Mouse (Mus musculus) olfactory bulb, adult 2 months (tissue): ENCODE results near the gene Slc2a4. TPM values are rescaled to one million over a fixed set of nuclear protein-coding genes. Genes with fewer than 3 reads are reported as not detected.
"Not testable (repeated sequence)": the region's sequence is repeated elsewhere in the genome, so short reads cannot be mapped to it uniquely, and the experiment has no call there.

Experiments
- H3K27ac ChIP-seq: fragments of 200-500 bp; 2 replicates; pipeline ENCODE4 v1.5.1; 2012; ENCODE audit warnings: low read depth, low read length; ENCODE audit not compliant: insufficient read depth
- H3K4me1 ChIP-seq: fragments of 200-500 bp; 2 replicates; pipeline ENCODE4 v1.6.1; 2012; ENCODE audit warnings: low read length; ENCODE audit not compliant: control insufficient read depth, insufficient read depth
- H3K4me3 ChIP-seq: fragments of 200-500 bp; 2 replicates; pipeline ENCODE4 v1.5.1; 2012; ENCODE audit warnings: mild to moderate bottlenecking, low read depth, low read length, moderate library complexity; ENCODE audit not compliant: insufficient read depth
- CTCF ChIP-seq: fragments of 200-500 bp; IDR thresholded peaks from 2 replicates; pipeline ENCODE4 v1.5.1; 2012; ENCODE audit warnings: low read depth, mild to moderate bottlenecking, low read length, moderate library complexity; ENCODE audit not compliant: insufficient read depth
- POLR2A ChIP-seq: fragments of 200-500 bp; IDR thresholded peaks from 2 replicates; pipeline ENCODE4 v1.6.1; 2012; ENCODE audit warnings: mild to moderate bottlenecking, low read depth, low read length, moderate library complexity; ENCODE audit not compliant: insufficient read depth
- WGBS: fragments of 180-500 bp; shearing (Covaris S2); methylation state at CpG from one replicate; pipeline ENCODE4 v1.1.7; 2018; 5-methylcytosine and 5-hydroxymethylcytosine counted together
- polyA plus RNA-seq: library from polyadenylated mRNA; stranded (reverse); fragments of >200 nt; gene quantifications from 2 replicates; pipeline ENCODE4 v1.2.4, GENCODE M21; 2012; ENCODE audit warnings: low replicate concordance; ENCODE audit not compliant: missing spikeins, insufficient read depth, insufficient read length

Gene Slc2a4
- polyA plus RNA-seq, 1 experiment = not detected

DNA sequence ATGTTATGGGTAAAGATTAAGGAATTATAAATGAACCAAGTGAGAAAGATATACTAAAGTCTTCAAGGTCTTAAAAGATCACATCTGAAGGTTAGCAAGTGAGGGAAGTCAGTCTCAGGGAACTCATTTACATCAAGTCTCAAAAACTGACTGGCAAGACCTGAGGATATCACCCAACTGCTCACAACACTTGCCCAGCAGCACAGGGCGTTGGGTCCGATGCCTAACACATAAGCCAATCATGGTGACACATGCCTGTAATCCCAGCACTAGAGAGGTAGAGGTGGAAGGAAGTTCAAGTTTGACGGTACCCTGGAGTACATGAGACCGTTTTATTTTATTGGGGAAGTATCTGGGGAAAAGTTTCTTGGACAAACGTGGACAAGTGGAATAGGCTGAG lies 29.9 kb downstream of the Slc2a4 start:
- WGBS = 78% methylated on average over 5 of the region's 5 CpGs
- TF ChIP-seq POLR2A (no peak), CTCF (no peak)

DNA sequence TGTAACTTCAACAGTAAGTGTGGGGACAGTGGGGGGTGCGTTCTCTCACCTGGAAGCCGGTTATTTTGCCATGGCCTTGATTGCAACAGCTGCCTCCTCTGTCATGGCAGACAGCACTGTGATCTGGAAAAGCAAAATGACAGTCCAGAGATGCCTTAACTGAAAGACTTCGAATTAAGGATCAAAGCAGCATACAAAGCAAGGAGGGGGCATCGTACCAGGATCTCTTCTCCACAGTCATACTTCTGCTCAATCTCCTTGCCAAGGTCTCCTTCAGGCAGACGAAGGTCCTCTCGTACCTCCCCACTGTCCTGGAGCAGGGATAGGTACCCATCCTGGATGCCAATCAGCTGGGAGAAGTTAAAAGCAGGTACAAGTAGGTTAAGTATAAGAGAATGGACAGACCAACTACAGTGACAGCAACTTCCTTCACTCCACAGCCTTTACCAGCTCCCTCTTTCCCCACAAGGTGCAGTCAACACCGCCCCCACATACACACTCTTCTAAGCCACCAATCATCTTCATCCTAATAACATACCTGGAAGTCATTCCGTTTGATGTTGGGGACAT lies 30.5 kb downstream of the Slc2a4 start:
- TF ChIP-seq CTCF = no peak
- no peak for TF ChIP-seq POLR2A

More for the DNA sequence above, 29.9 kb downstream of the Slc2a4 start:
- Histone ChIP-seq H3K4me3 (no peak overlapping the region), H3K4me1 (peaks cover 27% of the 10 kb centered on the region), H3K27ac (no peak overlapping the region)

DNA sequence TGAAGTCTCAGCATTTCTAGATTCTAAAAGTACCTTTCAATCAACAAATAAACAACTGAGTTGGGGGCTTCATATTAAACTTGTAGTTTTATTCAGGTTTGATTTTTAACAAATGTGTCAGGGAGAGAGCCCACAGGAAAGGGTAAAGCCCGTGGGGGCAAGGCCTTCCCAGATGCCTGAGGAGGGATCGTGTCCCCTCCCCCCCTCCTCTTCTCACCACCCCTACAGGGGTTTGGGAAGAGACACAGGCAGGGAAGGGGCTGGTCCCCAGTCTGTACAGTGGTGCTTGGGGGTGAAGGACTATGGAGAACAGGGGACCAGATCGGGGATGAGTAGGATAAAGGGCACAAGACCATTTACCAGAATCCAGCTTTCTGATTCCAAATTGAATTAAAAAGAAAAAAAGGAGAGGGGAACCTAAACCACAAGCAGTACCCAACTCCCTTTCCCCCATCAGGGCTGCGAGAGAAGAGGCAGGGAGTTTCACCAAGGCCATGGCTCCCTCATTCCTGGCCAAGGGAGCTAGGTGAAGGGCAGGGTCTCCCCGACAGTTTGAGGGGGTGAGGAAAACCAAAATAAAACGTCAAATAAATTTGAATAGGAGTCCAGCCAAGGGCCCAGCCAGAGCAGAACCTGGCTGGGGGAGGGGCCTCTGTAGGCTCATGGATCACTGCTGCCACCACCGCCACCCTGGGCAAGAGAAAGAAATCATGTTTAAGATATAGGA lies 31.2 kb downstream of the Slc2a4 start:
- peaks cover 28% of the 10 kb centered on the region for H3K4me1 ChIP-seq
- WGBS = 56% methylated on average over 7 of the region's 7 CpGs
- H3K27ac ChIP-seq, H3K4me3 ChIP-seq: not testable (repeated sequence)

More for the DNA sequence above, 30.5 kb downstream of the Slc2a4 start:
- Histone ChIP-seq H3K27ac (no peak overlapping the region), H3K4me1 (peaks cover 28% of the 10 kb centered on the region), H3K4me3 (no peak overlapping the region)
- 92% methylated on average over 8 of the region's 8 CpGs for WGBS

DNA sequence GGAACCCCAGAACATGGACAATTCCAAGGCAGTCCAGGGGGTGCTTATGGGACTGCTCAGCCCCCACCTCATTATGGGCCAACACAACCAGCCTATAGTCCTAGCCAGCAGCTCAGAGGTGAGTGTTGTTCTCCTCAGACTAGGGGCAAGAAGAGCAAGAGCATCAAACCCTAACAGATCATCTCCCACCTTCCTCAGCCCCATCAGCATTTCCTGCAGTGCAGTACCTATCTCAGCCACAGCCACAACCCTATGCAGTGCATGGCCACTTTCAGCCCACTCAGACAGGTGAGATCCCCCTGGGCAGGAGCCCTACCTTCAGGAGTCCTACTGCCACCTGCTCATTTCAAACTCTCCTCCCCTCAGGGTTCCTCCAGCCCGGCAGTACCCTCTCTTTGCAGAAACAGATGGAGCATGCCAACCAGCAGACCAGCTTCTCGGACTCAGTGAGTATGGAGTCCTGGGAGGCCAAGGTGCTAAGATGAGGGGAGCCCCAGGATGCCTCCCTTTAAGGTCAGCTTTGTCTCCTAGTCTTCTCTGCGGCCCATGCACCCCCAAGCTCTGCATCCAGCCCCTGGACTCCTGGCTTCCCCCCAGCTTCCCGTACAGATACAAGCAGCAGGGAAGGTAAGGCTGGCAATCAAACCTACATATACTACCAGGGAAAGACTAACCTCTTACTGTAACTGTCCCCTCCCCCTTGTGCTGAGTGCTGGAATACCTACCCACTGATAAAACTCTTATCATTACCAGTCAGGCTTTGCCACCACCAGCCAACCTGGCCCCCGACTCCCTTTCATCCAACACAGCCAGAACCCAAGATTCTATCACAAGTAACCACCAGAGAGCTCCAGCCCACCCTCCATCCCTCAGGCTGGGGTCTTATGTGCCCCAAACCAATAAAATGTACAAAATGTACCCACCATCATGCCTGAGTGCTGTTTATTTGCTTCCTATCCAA lies 32.0 kb downstream of the Slc2a4 start:
- 61% methylated on average over 5 of the region's 5 CpGs for WGBS
- H3K4me1 ChIP-seq = peaks cover 28% of the 10 kb centered on the region
- no peak overlapping the region for H3K4me3 ChIP-seq
- no peak for TF ChIP-seq POLR2A
- no peak for TF ChIP-seq CTCF
- H3K27ac ChIP-seq = no peak overlapping the region

DNA sequence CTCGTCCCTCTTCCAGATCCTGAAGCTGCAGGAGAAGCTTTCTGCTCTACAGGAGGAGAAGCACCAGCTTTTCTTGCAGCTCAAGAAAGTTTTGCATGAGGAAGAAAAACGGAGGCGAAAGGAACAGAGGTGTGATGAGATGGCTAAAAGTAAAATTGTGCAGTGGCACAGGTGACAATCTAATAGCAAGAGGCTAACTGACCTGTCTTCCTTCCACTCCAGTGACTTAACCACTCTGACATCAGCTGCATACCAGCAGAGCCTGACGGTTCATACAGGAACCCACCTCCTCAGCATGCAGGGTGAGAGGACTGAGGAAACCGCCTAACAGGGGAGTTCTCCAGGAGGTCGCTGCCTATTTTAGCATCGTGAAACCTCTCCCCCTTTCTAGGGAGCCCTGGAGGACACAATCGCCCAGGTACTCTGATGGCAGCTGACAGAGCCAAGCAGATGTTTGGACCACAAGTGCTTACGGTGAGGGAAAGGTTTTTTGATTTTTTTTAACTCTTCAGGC lies 33.0 kb downstream of the Slc2a4 start:
- H3K4me3 ChIP-seq = no peak overlapping the region
- H3K4me1 ChIP-seq = peaks cover 28% of the 10 kb centered on the region
- TF ChIP-seq POLR2A (no peak), CTCF (no peak)
- 34% methylated on average over 9 of the region's 9 CpGs for WGBS
- H3K27ac ChIP-seq = no peak overlapping the region

DNA sequence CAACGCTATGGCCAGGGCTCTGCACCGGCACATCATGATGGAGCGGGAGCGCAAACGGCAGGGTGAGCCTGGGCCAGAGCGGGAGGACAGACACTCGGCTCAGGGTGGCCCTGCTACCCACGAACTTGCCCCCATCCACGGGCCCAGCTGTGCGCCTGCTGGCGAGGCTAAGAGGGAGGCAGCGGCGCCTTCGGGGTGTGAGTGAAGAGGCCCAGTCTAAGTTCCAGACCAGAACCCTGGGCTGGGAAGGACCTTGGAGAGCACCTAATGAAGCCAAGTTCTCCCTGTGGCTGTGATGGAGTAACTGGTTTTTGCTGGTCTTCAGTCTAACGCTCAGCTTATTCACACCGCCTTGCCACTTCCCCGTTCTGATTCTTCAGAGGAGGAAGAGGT lies 33.6 kb downstream of the Slc2a4 start:
- Histone ChIP-seq H3K27ac (peak overlapping the region; percentile 59), H3K4me3 (peak overlapping the region; percentile 93), H3K4me1 (peaks cover 23% of the 10 kb centered on the region)
- WGBS = 1% methylated on average over 17 of the region's 17 CpGs
- TF ChIP-seq POLR2A = no peak
- TF ChIP-seq CTCF = no peak

DNA sequence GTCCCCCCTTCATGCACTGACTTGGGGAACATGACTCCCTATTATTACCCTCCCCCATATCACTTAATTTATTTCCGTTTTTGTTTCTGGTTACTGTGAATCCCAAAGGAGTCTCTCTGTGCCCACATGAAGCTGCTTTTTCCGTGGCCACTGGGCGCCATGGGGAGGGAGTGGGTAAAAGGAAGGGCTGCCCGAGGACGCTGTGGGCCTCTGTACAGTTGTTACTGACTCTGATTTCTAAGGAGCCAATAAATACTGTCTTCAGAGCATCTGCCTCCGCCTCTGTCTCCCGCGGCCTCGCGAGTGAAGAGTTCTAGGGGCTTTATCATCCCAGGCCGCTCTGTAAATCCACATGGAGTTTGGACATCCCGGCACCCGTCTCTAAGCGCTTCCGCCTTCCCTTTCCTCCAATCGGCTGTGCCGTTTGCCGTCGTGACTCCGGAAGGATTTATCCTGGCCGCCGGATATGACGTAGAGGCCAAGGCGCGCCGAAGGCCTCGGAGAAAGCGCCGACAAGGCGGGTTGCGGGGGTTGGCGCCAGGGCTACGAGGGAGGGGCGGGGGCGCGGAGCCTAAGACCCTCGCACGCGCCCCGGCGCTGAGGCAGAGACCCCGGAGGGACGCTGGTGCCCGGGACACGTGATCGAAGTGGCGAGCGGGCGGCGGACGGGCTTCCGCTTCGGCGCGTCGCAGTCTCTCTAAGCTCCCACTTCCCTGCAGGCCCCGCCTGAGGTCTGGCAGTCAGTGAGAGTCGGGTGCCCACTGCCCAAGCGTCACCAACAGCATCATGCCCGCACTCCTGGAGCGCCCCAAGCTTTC lies 34.2 kb downstream of the Slc2a4 start, which contains the start of gene Gps2:
Gps2 (plus strand) TSS at position 335 of the 818 bp plus-strand sequence.
- Histone ChIP-seq H3K4me3 (peak within 1 kb of the TSS; percentile 93), H3K4me1 (peaks cover 20% of the 10 kb centered on the region), H3K27ac (peak within 1 kb of the TSS; percentile 59)
- TF ChIP-seq CTCF (no peak), POLR2A (peak; percentile 52)
- 1% methylated on average over 61 of the region's 61 CpGs for whole genome bisulfite sequencing
